Mouse (Mus musculus): ENCODE measurements around the gene Mmp9. TPM values are rescaled to one million over a fixed set of nuclear protein-coding genes. Genes with fewer than 3 reads are reported as not detected.

The Mmp9 gene
- total RNA-seq, 2 experiments from 2014 or later: 2.0 to 2.1 TPM

- peak; percentile 37 to 56 for DNase-seq (ENCODE audit: low spot score in 2 of 2)
Observed at GRCm38 (mm10) chr2:164912151-164912550, 28.4 kb upstream of the Mmp9 start.

DNA sequence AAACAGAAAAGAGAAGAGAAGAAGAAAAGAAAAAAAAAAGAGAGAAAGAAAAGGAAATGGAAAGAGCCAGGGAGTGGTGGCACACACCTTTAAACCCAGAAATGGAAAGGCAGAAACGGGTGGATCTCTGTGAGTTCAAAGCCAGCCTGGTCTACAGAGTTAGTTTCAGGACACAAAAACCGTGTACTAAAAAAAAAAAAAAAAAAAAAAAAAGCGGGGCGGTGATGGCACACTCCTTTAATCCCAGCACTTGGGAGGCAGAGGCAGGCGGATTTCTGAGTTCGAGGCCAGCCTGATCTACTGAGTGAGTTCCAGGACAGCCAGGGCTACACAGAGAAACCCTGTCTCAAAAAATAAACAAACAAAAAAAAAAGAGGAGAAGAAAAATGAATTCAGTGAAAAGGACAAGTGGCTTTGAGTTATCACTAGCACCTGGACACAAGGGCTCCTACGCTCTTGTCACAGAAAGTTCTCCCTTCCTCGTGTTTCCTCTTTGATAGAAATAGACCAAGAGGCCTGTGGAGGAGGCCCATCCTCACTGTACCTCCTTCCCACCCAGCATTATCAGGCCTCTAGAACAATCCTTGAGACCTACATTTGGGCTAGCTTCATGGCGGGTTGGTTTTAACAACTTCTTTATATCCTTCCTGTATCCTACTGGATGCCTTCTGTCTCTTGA, 27.7 kb upstream of the Mmp9 start:
- DNase-seq (ENCODE audit: low spot score in 2 of 2): no peak

- DNase-seq (ENCODE audit: low spot score in 2 of 2): no peak
Observed at GRCm38 (mm10) chr2:164913428-164913786, 27.2 kb upstream of the Mmp9 start.

DNA sequence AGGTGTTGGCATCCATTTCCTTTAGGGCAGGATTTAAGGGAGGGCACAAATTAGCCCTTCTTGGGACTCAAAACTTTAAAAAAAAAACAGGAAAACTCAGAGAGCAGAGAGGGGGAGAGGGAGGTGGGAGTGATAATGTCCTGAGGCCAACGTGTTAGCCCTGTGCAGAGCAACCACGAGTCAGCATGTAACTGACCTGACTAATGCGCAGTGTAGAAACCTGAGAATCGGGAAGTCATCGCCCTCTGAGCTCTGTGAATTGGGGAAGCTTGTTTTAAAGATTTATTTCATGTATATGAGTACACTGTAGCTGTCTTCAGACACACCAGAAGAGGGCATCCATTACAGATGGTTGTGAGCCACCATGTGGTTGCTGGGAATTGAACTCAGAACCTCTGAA, 23.8 kb upstream of the Mmp9 start:
- no peak for DNase-seq (ENCODE audit: low spot score in 2 of 2)

DNA sequence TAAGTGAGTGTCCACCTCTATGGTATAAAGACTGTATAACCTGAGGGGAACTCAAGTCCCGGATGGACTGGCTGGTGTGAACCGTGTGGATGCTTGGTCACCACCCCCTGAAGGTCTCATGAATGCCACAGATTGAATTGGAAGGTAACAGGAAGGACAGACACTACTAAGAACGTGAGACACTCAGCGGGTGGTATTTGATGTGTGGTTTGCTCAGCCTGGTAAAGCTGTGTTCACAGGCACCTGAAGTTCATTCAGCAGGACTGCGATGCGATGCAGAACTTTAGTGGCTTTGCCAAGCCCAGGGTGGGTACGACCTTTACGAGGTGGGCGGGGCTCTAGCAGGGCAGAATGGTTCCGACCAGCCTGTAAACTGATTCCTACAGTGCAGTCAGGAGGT, 23.2 kb upstream of the Mmp9 start:
- no peak for DNase-seq (ENCODE audit: low spot score in 2 of 2)

- DNase-seq (ENCODE audit: low spot score in 2 of 2): no peak
Observed at GRCm38 (mm10) chr2:164918325-164918724, 22.3 kb upstream of the Mmp9 start.

DNA sequence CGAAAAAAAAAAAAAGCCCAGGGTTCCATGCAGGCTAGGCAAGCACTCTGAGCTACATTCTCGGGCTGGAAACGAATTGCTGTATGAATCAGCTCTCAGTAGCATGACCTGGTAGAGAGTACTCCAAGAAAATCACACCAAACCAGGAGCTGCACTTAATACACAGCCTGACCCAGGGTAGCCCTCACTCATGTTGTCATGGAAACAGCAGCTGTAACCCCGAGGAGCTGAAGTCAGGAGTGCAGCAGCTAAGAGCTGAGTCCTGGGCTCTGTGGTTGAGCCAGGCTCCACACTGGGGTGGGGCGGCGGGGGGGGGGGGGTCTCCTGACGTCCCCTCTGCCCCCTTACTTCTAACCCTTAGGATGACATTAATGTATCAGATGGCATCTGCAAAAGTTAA, 18.6 kb upstream of the Mmp9 start:
- no peak for DNase-seq (ENCODE audit: low spot score in 2 of 2)

GRCm38 (mm10) chr2:164923291-164923690, 17.3 kb upstream of the Mmp9 start:
- no peak for DNase-seq (ENCODE audit: low spot score in 2 of 2)

GRCm38 (mm10) chr2:164924100-164924857, 16.3 kb upstream of the Mmp9 start:
- DNase-seq (ENCODE audit: low spot score in 2 of 2): peak; percentile 90 to 93

- DNase-seq (ENCODE audit: low spot score in 2 of 2): no peak
Observed at GRCm38 (mm10) chr2:164930706-164931581, 9.6 kb upstream of the Mmp9 start.

DNA sequence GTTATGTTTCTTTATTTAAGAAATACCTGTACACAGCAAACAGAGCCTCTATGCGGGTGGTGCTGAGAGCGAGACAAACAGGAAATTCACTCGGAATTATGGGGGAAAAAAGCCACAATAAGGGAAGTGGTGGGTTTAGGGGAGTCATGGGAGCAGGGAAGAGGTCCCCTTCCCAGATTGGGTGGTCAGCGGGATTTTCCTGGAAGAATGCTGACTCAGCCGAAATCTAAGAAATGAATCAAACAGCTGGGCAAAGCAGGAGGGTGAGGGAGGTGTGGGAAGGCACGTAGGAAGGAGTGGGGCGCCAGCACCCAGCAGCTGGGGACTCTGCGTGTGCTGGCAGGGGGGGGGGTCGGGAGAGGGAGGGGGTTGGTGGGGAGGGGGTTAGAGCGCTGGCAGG, 7.0 kb upstream of the Mmp9 start:
- DNase-seq (ENCODE audit: low spot score in 2 of 2): no peak

DNA sequence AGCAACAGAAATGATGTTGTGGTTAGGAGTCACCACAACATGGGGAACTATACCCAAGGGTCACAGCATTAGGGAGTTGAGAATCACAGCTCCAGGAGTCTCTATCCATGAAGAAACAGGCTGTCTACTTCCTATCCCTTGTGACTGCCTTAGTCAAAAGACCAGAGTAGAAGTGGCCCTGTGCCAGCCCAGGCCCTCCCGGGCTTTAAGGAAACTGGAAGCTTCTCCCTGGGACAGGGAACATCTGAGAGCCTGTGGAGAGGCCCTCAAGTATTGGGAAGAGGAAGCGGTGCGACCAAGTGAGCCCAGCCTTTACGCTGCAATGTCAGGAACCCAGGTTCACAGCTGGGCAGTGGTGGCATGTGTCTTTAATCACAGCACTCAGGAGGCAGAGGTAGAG, 4.6 kb upstream of the Mmp9 start:
- no peak for DNase-seq (ENCODE audit: low spot score in 2 of 2)

DNA sequence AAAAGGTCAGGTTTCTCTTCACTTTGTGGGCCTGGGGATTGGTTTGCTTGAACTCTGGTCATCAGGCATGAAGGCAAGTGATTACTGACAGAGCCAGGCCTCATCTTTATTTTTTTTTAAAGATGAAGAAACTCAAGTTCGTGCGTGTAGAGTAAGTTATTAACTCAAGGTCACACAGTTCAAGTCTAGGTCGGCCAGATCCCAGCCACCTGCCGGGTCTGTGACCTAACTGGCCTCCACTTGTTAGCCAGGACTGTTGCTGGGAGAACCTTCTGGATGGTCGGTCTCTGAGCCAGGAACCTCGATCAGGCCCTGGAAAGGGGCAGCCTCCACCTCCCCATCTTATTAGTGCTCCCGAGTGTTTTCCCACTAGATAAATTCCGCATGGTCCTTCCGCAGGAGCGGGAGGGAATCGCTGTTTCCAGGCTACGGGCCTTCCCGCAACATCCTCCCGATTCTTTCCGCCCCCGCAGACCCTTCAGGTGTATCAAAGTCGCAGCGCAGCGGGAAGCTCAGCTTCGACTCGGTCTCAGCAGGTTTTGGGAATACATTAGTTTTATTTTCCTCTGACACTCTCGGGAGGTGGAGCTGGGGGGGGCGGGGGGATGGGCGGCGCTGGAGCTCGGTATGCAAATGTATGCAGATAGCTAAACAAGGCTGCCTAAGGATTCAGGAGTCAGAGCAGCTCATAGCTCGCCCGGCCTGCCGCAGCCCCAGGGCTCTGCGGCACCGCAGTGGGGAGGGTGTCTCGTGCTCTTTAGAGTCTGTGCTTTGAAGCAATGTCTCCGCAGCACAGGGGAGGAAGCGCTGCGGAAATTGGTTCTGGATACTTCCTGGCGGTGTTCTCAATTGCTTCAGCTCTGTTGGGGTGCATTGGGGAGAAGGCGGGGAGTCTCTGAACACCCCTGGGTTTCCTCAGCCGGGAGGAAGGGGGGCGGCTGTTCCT, 2.2 kb upstream of the Mmp9 start:
- peak; percentile 43 to 76 for DNase-seq (ENCODE audit: low spot score in 2 of 2)

DNA sequence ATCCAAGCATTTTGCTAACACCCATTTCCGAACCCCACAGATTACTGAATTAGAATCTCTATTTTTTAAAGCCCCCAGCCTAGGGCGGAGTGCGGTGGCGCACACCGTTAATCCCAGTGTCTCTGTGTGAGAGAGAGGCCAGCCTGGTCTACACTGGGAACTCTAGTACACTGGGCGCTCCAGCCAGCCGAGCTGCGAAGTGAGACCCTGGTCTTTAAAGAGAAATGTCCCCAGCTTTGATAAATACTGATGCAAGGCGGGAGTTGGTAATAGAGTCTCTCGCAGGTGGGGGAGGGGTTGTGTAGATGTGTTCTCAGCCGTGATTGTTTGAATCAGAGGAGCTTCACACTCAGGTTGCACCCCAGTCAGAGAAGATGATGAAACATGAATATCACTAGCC, 1.5 kb upstream of the Mmp9 start:
- DNase-seq (ENCODE audit: low spot score in 2 of 2): peak in 1 of 2 experiments; percentile 24

- no peak for DNase-seq (ENCODE audit: low spot score in 2 of 2)
Observed at GRCm38 (mm10) chr2:164942692-164943290, 2.2 kb downstream of the Mmp9 start.

GRCm38 (mm10) chr2:164947506-164947905, 6.9 kb downstream of the Mmp9 start:
- DNase-seq (ENCODE audit: low spot score in 2 of 2): no peak

GRCm38 (mm10) chr2:164947930-164948329, 7.3 kb downstream of the Mmp9 start:
- DNase-seq (ENCODE audit: low spot score in 2 of 2): no peak

- DNase-seq (ENCODE audit: low spot score in 2 of 2): no peak
Observed at GRCm38 (mm10) chr2:164948962-164949361, 8.4 kb downstream of the Mmp9 start.

DNA sequence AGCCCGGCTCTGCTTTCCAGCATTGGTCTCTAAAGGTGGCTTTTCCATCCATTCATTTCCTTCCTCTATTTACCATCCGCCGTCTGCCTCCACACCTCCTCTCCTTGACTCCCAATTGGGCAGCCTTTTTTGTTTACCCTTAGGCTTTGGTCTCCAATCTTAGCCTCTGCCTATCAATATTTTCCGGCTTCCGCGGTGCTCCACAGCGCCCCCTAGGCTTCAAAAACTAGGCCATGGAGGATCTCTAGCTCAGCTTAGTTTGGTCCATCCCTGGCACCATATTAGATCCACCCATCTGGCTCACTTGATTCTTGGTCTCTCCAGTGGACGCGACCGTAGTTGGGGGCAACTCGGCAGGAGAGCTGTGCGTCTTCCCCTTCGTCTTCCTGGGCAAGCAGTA, 9.9 kb downstream of the Mmp9 start:
- DNase-seq (ENCODE audit: low spot score in 2 of 2): no peak

DNA sequence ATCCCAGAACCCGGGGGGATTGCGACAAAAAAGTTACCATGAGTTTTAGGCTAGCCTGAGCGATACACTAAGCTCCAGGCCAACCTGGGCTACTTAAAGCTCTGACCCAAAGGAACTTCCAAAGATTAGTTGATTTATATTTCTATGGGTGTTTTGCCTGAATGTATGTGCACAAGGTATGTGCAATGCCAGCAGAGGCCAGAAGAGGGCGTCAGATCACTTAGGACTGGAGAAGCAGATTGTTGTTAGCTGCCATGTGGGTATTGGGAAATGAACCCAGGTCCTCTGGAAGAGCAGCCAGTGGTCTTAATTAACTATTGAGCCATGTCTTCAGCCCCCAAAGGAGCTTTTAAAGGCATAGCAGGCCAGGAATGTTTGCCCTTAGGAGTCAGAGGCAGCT, 11.2 kb downstream of the Mmp9 start:
- no peak for DNase-seq (ENCODE audit: low spot score in 2 of 2)
